Mouse (Mus musculus) neural tube, embryonic 13.5 days (tissue): ENCODE measurements around the gene Sema4b. TPM values are rescaled to one million over a fixed set of nuclear protein-coding genes. Genes with fewer than 3 reads are reported as not detected.

Experiments
- ATAC-seq: fragments of 200-750 bp; cut with Nextera tagmentation; 2 replicates; pipeline ENCODE4 v1.8.0; 2017; ENCODE audit warnings: low read depth, mild to moderate bottlenecking, moderate TSS enrichment, moderate library complexity
- H3K27ac ChIP-seq: fragments of 300-500 bp; sonication (generic); replicated peaks from 2 replicates; pipeline ENCODE4 v1.5.1; 2015; ENCODE audit warnings: moderate library complexity, mild to moderate bottlenecking, inconsistent platforms
- H3K27me3 ChIP-seq: fragments of 300-500 bp; sonication (generic); 2 replicates; pipeline ENCODE4 v1.6.1; 2015; ENCODE audit warnings: mild to moderate bottlenecking, inconsistent platforms
- H3K36me3 ChIP-seq: fragments of 300-500 bp; sonication (generic); 2 replicates; pipeline ENCODE4 v1.6.1; 2015; ENCODE audit warnings: mild to moderate bottlenecking, inconsistent platforms
- H3K4me1 ChIP-seq: fragments of 300-500 bp; sonication (generic); replicated peaks from 2 replicates; pipeline ENCODE4 v1.6.1; 2015; ENCODE audit warnings: inconsistent platforms
- H3K4me2 ChIP-seq: fragments of 300-500 bp; sonication (generic); 2 replicates; pipeline ENCODE4 v1.6.1; 2015; ENCODE audit warnings: inconsistent platforms, mild to moderate bottlenecking, moderate library complexity
- H3K4me3 ChIP-seq: fragments of 300-500 bp; sonication (generic); 2 replicates; pipeline ENCODE4 v1.5.1; 2015; ENCODE audit warnings: mild to moderate bottlenecking, inconsistent platforms
- H3K9ac ChIP-seq: fragments of 300-500 bp; sonication (generic); 2 replicates; pipeline ENCODE4 v1.6.1; 2015; ENCODE audit warnings: moderate library complexity, mild to moderate bottlenecking, inconsistent platforms
- H3K9me3 ChIP-seq: fragments of 300-500 bp; sonication (generic); 2 replicates; pipeline ENCODE4 v1.6.1; 2016; ENCODE audit warnings: inconsistent platforms
- WGBS: fragments of 180-500 bp; shearing (Covaris S2); methylation state at CpG from one replicate; pipeline ENCODE4 v1.1.7; 2015; 5-methylcytosine and 5-hydroxymethylcytosine counted together
- polyA plus RNA-seq: library from polyadenylated mRNA; unstranded; fragments of >200 nt; fragmentation: Nextera tagmentation; extraction: Ambion mirVana; gene quantifications from 2 replicates; pipeline ENCODE4 v1.2.1, GENCODE M21; 2015

Sema4b gene
- polyA plus RNA-seq = 22.1 and 23.2 TPM in 2 replicates

GRCm38 (mm10) chr7:80186531-80187296 is at the start of gene Sema4b:
Gene Sema4b (plus strand): TSS chr7:80186841.
- under 1% methylated on average over 51 of the region's 51 CpGs for WGBS
- peaks cover 64% of the 10 kb centered on the region for H3K4me1 ChIP-seq
- H3K4me2 ChIP-seq = peak within 1 kb of the TSS; percentile 70
- no peaks in the 10 kb centered on the region for H3K36me3 ChIP-seq
- H3K27me3 ChIP-seq = no peaks in the 10 kb centered on the region
- ATAC-seq = peak; percentile 93
- H3K9me3 ChIP-seq = no peaks in the 10 kb centered on the region
- H3K4me3 ChIP-seq = peak within 1 kb of the TSS; percentile 52
- peak within 1 kb of the TSS; percentile 74 for H3K9ac ChIP-seq
- H3K27ac ChIP-seq = peak within 1 kb of the TSS; percentile 86

DNA sequence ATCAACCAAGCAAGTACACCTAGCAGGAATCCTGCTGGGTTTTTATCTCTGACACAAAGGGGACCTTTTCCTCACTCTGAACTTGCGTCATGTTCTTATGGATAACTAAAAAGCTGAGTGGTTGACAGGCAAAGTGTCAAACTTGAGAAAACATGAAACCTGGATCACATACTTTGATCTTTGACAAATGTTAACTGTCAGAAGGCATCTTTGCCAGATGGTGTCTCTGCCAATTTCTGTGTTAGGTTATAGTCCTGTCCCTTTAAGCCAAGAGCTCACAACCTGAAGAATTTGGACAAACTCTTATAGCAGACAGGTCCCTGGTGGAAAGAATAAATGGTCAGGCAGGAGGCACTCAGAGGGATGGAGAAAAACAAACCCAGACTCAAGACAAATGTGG is 48.3 kb upstream of the Sema4b start:
- H3K27ac ChIP-seq = no peak overlapping the region
- ATAC-seq = no peak
- H3K9me3 ChIP-seq = peaks cover 5% of the 10 kb centered on the region
- H3K36me3 ChIP-seq = no peaks in the 10 kb centered on the region
- H3K4me2 ChIP-seq = no peak overlapping the region
- no peak overlapping the region for H3K4me3 ChIP-seq
- no peak overlapping the region for H3K9ac ChIP-seq
- no peaks in the 10 kb centered on the region for H3K27me3 ChIP-seq
- WGBS = 86% methylated on average over 1 of the region's 1 CpGs
- peaks cover 24% of the 10 kb centered on the region for H3K4me1 ChIP-seq

DNA sequence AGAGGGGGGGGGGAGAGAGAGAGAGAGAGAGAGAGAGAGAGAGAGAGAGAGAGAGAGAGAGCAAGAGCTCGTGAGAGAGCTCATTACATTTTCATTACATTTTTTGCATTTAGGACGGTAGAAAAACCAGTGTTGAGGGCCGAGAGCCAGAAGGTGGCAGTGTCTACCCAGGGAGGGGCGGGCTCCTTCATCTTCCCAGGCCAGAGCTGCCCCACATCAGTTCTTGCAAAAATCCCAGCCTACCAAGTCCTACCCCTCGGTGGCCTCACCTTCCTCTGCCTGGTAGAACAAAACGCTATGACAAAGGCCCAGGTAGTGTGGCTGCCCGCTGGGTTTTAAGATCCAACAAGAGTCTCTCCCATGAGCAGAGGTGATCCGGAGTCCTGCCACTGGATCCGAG is 45.8 kb upstream of the Sema4b start:
- ATAC-seq = peak; percentile 81; the same call in 1 of the 2 replicates
- H3K4me2 ChIP-seq = no peak overlapping the region

GRCm38 (mm10) chr7:80143331-80144273 is 43.0 kb upstream of the Sema4b start:
- Histone ChIP-seq H3K4me1 (peaks cover 17% of the 10 kb centered on the region), H3K36me3 (no peaks in the 10 kb centered on the region), H3K27me3 (no peaks in the 10 kb centered on the region), H3K9ac (peak overlapping the region; percentile 53; the same call in 1 of the 2 replicates), H3K4me2 (0 out of 2 replicates have a peak overlapping the region, but pooled peaks have one; percentile 9), H3K9me3 (no peaks in the 10 kb centered on the region), H3K27ac (peak overlapping the region; percentile 54), H3K4me3 (no peak overlapping the region)
- peak; percentile 48 for ATAC-seq
- 36% methylated on average over 22 of the region's 22 CpGs for WGBS

More for the DNA sequence above, 45.8 kb upstream of the Sema4b start:
- 0 out of 2 replicates have a peak overlapping the region, but pooled peaks have one; percentile 22 for H3K9ac ChIP-seq
- peaks cover 5% of the 10 kb centered on the region for H3K9me3 ChIP-seq
- 16% methylated on average over 9 of the region's 9 CpGs for WGBS
- no peaks in the 10 kb centered on the region for H3K27me3 ChIP-seq
- H3K4me3 ChIP-seq = no peak overlapping the region
- peaks cover 17% of the 10 kb centered on the region for H3K4me1 ChIP-seq
- no peak overlapping the region for H3K27ac ChIP-seq
- no peaks in the 10 kb centered on the region for H3K36me3 ChIP-seq

DNA sequence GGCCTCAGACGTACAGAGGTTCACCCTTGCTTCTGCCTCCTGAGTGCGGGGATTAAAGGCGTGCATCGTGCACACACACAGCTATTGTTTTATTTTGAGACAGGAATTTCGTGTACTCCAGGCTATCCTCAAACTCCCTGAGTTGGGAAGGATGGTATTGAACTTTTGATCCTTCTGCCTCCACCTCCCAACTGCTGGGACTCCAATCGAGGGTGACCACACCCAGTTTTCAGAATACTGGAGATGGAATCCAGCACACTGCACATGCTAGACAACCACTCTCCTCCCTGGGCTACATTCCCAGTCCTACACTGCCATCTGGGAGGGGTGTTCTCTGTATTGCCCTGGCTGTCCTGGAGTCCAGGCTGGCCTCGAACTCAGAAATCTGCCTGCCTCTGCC is 41.9 kb upstream of the Sema4b start:
- Histone ChIP-seq H3K4me3 (no peak overlapping the region), H3K36me3 (no peaks in the 10 kb centered on the region), H3K27me3 (no peaks in the 10 kb centered on the region), H3K4me1 (peaks cover 24% of the 10 kb centered on the region), H3K4me2 (no peak overlapping the region), H3K9me3 (no peaks in the 10 kb centered on the region), H3K9ac (no peak overlapping the region), H3K27ac (no peak overlapping the region)
- WGBS = 88% methylated on average over 7 of the region's 7 CpGs
- ATAC-seq = no peak

DNA sequence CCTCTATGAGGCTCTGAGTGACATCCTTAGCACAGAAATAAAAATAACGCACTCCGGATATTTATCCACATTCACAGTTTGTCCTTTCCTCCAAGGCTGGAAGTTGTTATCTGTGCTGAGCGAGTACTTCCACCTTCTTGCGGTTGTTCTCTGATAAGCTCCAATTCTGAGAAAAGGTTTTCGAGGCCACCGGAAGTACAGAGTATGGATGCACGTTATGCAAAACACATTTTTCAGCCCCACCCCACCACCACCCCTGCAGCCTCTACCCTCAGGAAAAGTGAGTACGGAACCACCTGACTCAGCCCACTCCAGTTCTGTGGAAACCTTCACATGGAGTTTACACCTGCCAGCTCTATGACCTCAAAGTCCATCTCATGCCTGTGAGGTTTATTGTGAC is 40.6 kb upstream of the Sema4b start:
- Histone ChIP-seq H3K9ac (no peak overlapping the region), H3K27me3 (no peaks in the 10 kb centered on the region), H3K4me1 (peaks cover 23% of the 10 kb centered on the region), H3K4me3 (no peak overlapping the region), H3K27ac (no peak overlapping the region), H3K4me2 (no peak overlapping the region), H3K36me3 (no peaks in the 10 kb centered on the region), H3K9me3 (no peaks in the 10 kb centered on the region)
- 90% methylated on average over 8 of the region's 8 CpGs for WGBS
- no peak for ATAC-seq

GRCm38 (mm10) chr7:80149356-80149755 is 37.3 kb upstream of the Sema4b start:
- H3K27ac ChIP-seq = peak overlapping the region; percentile 33; the same call in 1 of the 2 replicates
- WGBS = 46% methylated on average over 9 of the region's 9 CpGs
- H3K4me1 ChIP-seq = peaks cover 9% of the 10 kb centered on the region
- no peak overlapping the region for H3K9ac ChIP-seq
- peak overlapping the region; percentile 21; the same call in 1 of the 2 replicates for H3K4me2 ChIP-seq
- H3K36me3 ChIP-seq = no peaks in the 10 kb centered on the region
- H3K4me3 ChIP-seq = no peak overlapping the region
- no peaks in the 10 kb centered on the region for H3K27me3 ChIP-seq
- H3K9me3 ChIP-seq = no peaks in the 10 kb centered on the region
- peak; percentile 23; the same call in 1 of the 2 replicates for ATAC-seq

DNA sequence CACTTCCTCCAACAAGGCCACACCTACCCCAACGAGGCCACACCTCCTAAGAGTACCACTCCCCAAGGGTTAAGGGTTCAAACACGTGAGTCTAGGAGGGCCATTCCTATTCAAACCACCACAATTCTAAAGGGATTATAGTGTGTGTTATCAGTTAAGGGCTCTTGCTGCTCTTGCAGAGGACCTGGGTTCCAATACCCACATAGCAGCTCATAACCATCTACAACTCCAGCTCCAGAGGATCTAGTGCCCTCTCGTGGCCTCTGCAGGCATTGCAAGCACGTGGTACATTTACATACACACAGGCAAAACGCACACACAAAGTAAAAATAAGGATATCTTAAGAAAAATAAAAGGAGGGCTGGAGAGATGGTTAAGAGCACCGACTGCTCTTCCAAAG is 34.5 kb upstream of the Sema4b start:
- Histone ChIP-seq H3K9ac (no peak overlapping the region), H3K27me3 (no peaks in the 10 kb centered on the region), H3K4me3 (no peak overlapping the region), H3K27ac (no peak overlapping the region), H3K9me3 (no peaks in the 10 kb centered on the region), H3K4me1 (peaks cover 13% of the 10 kb centered on the region), H3K4me2 (no peak overlapping the region), H3K36me3 (no peaks in the 10 kb centered on the region)
- no peak for ATAC-seq
- WGBS = 70% methylated on average over 6 of the region's 6 CpGs

- whole genome bisulfite sequencing = 94% methylated on average over 8 of the region's 8 CpGs
These were observed 33.9 kb upstream of the Sema4b start for GRCm38 (mm10) chr7:80152756-80153155.

GRCm38 (mm10) chr7:80154689-80155088 is 32.0 kb upstream of the Sema4b start:
- no peak for ATAC-seq
- H3K4me2 ChIP-seq = no peak overlapping the region
- H3K4me1 ChIP-seq = peaks cover 5% of the 10 kb centered on the region; the same call in 1 of the 2 replicates
- no peak overlapping the region for H3K27ac ChIP-seq
- no peak overlapping the region for H3K9ac ChIP-seq
- no peaks in the 10 kb centered on the region for H3K36me3 ChIP-seq
- H3K4me3 ChIP-seq = no peak overlapping the region
- no peaks in the 10 kb centered on the region for H3K27me3 ChIP-seq
- WGBS = 74% methylated on average over 3 of the region's 3 CpGs
- no peaks in the 10 kb centered on the region for H3K9me3 ChIP-seq

More at GRCm38 (mm10) chr7:80152756-80153155, 33.9 kb upstream of the Sema4b start:
- H3K4me3 ChIP-seq = no peak overlapping the region
- no peaks in the 10 kb centered on the region for H3K36me3 ChIP-seq
- no peaks in the 10 kb centered on the region for H3K9me3 ChIP-seq
- H3K4me1 ChIP-seq = peaks cover 13% of the 10 kb centered on the region
- no peaks in the 10 kb centered on the region for H3K27me3 ChIP-seq
- no peak overlapping the region for H3K9ac ChIP-seq
- no peak overlapping the region for H3K27ac ChIP-seq
- H3K4me2 ChIP-seq = no peak overlapping the region
- ATAC-seq = no peak

GRCm38 (mm10) chr7:80156711-80157227 is 29.9 kb upstream of the Sema4b start:
- no peaks in the 10 kb centered on the region for H3K27me3 ChIP-seq
- H3K36me3 ChIP-seq = no peaks in the 10 kb centered on the region
- no peak overlapping the region for H3K27ac ChIP-seq
- WGBS = 57% methylated on average over 13 of the region's 13 CpGs
- no peak for ATAC-seq
- H3K9me3 ChIP-seq = no peaks in the 10 kb centered on the region
- no peak overlapping the region for H3K4me2 ChIP-seq
- no peak overlapping the region for H3K4me3 ChIP-seq
- H3K4me1 ChIP-seq = peaks cover 3% of the 10 kb centered on the region
- no peak overlapping the region for H3K9ac ChIP-seq
